Mouse (Mus musculus): ENCODE results near the gene Tgfb1. TPM values are rescaled to one million over a fixed set of nuclear protein-coding genes. Genes with fewer than 3 reads are reported as not detected.

Gene Tgfb1
- total and polyA plus RNA-seq, 2 experiments: 1.8 to 6.8 TPM

- Histone ChIP-seq H3K27me3 (ENCODE audit: control insufficient read depth, insufficient read depth, low read length) (no peaks in the 10 kb centered on the region), H3K9ac (ENCODE audit: low read depth, low read length) (peak overlapping the region; percentile 1; the same call in 1 of the 2 replicates), H3K4me1 (ENCODE audit: control insufficient read depth, insufficient read depth, low read length) (peaks cover 12% of the 10 kb centered on the region), H3K27ac (replicated peaks; ENCODE audit: insufficient read depth, low read depth, low read length) (peak overlapping the region; percentile 1; the same call in 1 of the 2 replicates), H3K4me3 (ENCODE audit: insufficient read depth, low read depth, low read length) (no peak overlapping the region), H3K36me3 (ENCODE audit: control insufficient read depth, insufficient read depth, low read length) (no peaks in the 10 kb centered on the region), H3K79me2 (ENCODE audit: control insufficient read depth, insufficient read depth, low read length) (no peaks in the 10 kb centered on the region)
- no peak for TF ChIP-seq POLR2A (IDR thresholded peaks at IDR 0.05; ENCODE audit: extremely low read depth, insufficient read depth, low read length)
- no peak for TF ChIP-seq CTCF (IDR thresholded peaks at IDR 0.05; ENCODE audit: low read depth, low read length)
- DNase-seq (ENCODE audit: extremely low read depth, low read depth, low spot score): peak; percentile 81
- 12% methylated on average over 10 of the region's 10 CpGs for WGBS
These were observed 17.1 kb downstream of the Tgfb1 start for GRCm38 (mm10) chr7:25703793-25704494.

GRCm38 (mm10) chr7:25704716-25705364 is 18.0 kb downstream of the Tgfb1 start:
- no peak for TF ChIP-seq POLR2A (IDR thresholded peaks at IDR 0.05; ENCODE audit: extremely low read depth, insufficient read depth, low read length)
- no peak for TF ChIP-seq CTCF (IDR thresholded peaks at IDR 0.05; ENCODE audit: low read depth, low read length)
- 0 out of 2 replicates have a peak overlapping the region, but pooled peaks have one; percentile 25 for H3K9ac ChIP-seq (ENCODE audit: low read depth, low read length)
- H3K4me3 ChIP-seq (ENCODE audit: insufficient read depth, low read depth, low read length): peak overlapping the region; percentile 30; the same call in 1 of the 2 replicates
- no peaks in the 10 kb centered on the region for H3K79me2 ChIP-seq (ENCODE audit: control insufficient read depth, insufficient read depth, low read length)
- DNase-seq (ENCODE audit: extremely low read depth, low read depth, low spot score): no peak
- peaks cover 12% of the 10 kb centered on the region for H3K4me1 ChIP-seq (ENCODE audit: control insufficient read depth, insufficient read depth, low read length)
- no peak overlapping the region for H3K27ac ChIP-seq (replicated peaks; ENCODE audit: insufficient read depth, low read depth, low read length)
- WGBS: 26% methylated on average over 30 of the region's 37 CpGs
- H3K27me3 ChIP-seq (ENCODE audit: control insufficient read depth, insufficient read depth, low read length): no peaks in the 10 kb centered on the region
- no peaks in the 10 kb centered on the region for H3K36me3 ChIP-seq (ENCODE audit: control insufficient read depth, insufficient read depth, low read length)

GRCm38 (mm10) chr7:25705801-25706251 is 19.0 kb downstream of the Tgfb1 start:
- Histone ChIP-seq H3K36me3 (ENCODE audit: control insufficient read depth, insufficient read depth, low read length) (no peaks in the 10 kb centered on the region), H3K79me2 (ENCODE audit: control insufficient read depth, insufficient read depth, low read length) (no peaks in the 10 kb centered on the region), H3K27me3 (ENCODE audit: control insufficient read depth, insufficient read depth, low read length) (no peaks in the 10 kb centered on the region), H3K4me1 (ENCODE audit: control insufficient read depth, insufficient read depth, low read length) (peaks cover 12% of the 10 kb centered on the region), H3K27ac (replicated peaks; ENCODE audit: insufficient read depth, low read depth, low read length) (peak overlapping the region; percentile 60), H3K4me3 (ENCODE audit: insufficient read depth, low read depth, low read length) (no peak overlapping the region), H3K9ac (ENCODE audit: low read depth, low read length) (no peak overlapping the region)
- no peak for DNase-seq (ENCODE audit: extremely low read depth, low read depth, low spot score)
- TF ChIP-seq POLR2A (IDR thresholded peaks at IDR 0.05; ENCODE audit: extremely low read depth, insufficient read depth, low read length) (no peak), CTCF (IDR thresholded peaks at IDR 0.05; ENCODE audit: low read depth, low read length) (no peak)
- WGBS: 72% methylated on average over 6 of the region's 6 CpGs

GRCm38 (mm10) chr7:25706578-25707170 is 19.9 kb downstream of the Tgfb1 start:
- WGBS: 80% methylated on average over 7 of the region's 7 CpGs
- peaks cover 12% of the 10 kb centered on the region for H3K4me1 ChIP-seq (ENCODE audit: control insufficient read depth, insufficient read depth, low read length)
- peak overlapping the region; percentile 71 for H3K27ac ChIP-seq (replicated peaks; ENCODE audit: insufficient read depth, low read depth, low read length)

DNA sequence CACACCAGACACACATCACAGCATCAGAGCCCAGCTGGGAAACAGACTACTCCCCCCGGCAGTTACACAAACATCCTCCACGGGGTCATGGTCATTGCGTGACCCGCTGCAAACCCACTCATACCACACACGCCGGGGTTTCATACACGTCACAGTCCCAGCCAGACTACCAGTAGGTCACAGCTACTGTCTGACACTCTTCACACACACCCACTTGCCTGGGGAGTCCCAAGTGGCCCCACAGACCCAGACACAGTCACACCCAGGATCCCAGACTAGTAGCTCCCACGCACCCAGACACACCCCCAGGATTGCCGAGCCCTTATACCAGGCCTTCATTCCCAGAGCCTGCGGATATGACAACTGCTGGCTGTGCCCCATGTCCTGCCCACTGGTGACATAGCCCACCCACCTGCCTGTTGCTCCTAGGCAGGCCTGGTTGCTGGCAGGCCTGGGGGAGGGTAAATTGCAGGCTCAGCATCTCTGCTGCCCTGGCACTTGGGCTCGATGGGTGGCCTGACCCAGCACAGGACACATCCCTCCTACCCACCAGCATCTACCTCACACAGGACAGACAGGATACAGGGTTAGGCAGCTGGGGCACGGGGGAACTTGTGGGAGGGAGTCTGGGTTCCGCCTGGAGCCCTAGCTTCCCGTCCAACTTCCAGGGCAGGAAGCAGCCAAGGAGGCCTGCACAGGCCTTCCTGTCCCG is 20.9 kb downstream of the Tgfb1 start:
- 56% methylated on average over 15 of the region's 15 CpGs for WGBS
- DNase-seq (ENCODE audit: extremely low read depth, low read depth, low spot score): no peak
- Histone ChIP-seq H3K79me2 (ENCODE audit: control insufficient read depth, insufficient read depth, low read length) (no peaks in the 10 kb centered on the region), H3K4me1 (ENCODE audit: control insufficient read depth, insufficient read depth, low read length) (peaks cover 12% of the 10 kb centered on the region), H3K36me3 (ENCODE audit: control insufficient read depth, insufficient read depth, low read length) (no peaks in the 10 kb centered on the region), H3K27me3 (ENCODE audit: control insufficient read depth, insufficient read depth, low read length) (no peaks in the 10 kb centered on the region), H3K9ac (ENCODE audit: low read depth, low read length) (peak overlapping the region; percentile 16; the same call in 1 of the 2 replicates), H3K4me3 (ENCODE audit: insufficient read depth, low read depth, low read length) (peak overlapping the region; percentile 19; the same call in 1 of the 2 replicates), H3K27ac (replicated peaks; ENCODE audit: insufficient read depth, low read depth, low read length) (peak overlapping the region; percentile 71)
- no peak for TF ChIP-seq CTCF (IDR thresholded peaks at IDR 0.05; ENCODE audit: low read depth, low read length)
- TF ChIP-seq POLR2A (IDR thresholded peaks at IDR 0.05; ENCODE audit: extremely low read depth, insufficient read depth, low read length): no peak

More at GRCm38 (mm10) chr7:25706578-25707170, 19.9 kb downstream of the Tgfb1 start:
- Histone ChIP-seq H3K9ac (ENCODE audit: low read depth, low read length) (no peak overlapping the region), H3K4me3 (ENCODE audit: insufficient read depth, low read depth, low read length) (no peak overlapping the region), H3K36me3 (ENCODE audit: control insufficient read depth, insufficient read depth, low read length) (no peaks in the 10 kb centered on the region), H3K27me3 (ENCODE audit: control insufficient read depth, insufficient read depth, low read length) (no peaks in the 10 kb centered on the region), H3K79me2 (ENCODE audit: control insufficient read depth, insufficient read depth, low read length) (no peaks in the 10 kb centered on the region)
- TF ChIP-seq CTCF (IDR thresholded peaks at IDR 0.05; ENCODE audit: low read depth, low read length) (no peak), POLR2A (IDR thresholded peaks at IDR 0.05; ENCODE audit: extremely low read depth, insufficient read depth, low read length) (no peak)
- DNase-seq (ENCODE audit: extremely low read depth, low read depth, low spot score): peak; percentile 45

All from liver, adult 2 months (tissue).